Comparison of ENCODE assay signal across 8 mouse cellular contexts in the genomic region with DNA sequence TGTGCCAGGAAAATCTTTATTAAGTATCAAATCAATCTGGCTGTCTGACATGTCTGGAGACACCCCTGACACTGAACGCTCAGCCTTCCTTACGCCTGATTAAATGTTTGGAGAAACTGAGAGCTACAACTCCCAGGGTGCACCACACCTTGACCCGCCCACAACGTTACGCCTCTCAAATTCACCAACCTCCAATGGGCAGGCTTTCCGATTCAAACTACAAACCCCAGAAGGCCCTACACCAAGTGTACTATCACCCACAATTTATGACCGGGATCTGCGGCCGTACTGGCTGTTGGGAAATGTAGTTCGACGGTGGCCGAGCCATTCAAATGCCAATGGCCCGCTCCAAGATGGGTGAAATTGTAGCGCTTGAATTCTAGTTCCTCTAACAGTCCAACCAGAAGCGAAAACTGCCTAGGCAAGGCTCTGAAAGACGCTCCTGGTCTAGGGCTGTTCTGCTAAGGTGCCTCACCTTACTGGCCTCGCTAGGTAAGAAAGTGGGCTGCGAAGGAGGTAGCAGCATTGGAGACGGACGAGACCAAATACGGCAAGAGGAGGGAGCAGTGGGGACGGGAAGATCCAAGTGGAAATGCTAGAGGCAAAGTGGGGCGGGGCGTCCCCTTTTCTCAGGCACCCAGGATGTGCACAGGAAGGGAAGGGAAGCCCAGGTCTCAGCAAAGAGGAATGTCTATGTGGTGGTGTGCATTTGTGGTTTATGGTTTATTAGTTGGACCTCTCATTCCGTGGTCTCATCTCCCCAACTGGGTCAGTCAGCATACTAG. TPM values are rescaled to one million over a fixed set of nuclear protein-coding genes. Genes with fewer than 3 reads are reported as not detected.
DNase-seq lines count a peak whose midpoint lies in the region; ATAC-seq lines count a peak whose summit lies in the region.

A gene (plus strand): TSS at position 305 of the 785 bp plus-strand sequence.

- peak; percentile 100 for ATAC-seq in inflammation-experienced regulatory T-cells, adult 6 months
- ATAC-seq in megakaryocyte-erythroid progenitor cell, adult 5-6 weeks (replicated peaks; ENCODE audit: low FRiP score, low TSS enrichment, poor library complexity, severe bottlenecking): peak; percentile 99

- peak; percentile 95 to 99 for DNase-seq in adrenal gland, adult (ENCODE audit: inconsistent age in 2 of 2, low spot score in 1 of 2)
- peak; percentile 98 for DNase-seq in embryo, embryonic 10.5 days (ENCODE audit: low spot score)
- DNase-seq in gastrocnemius, postnatal 14 days: peak; percentile 90
- DNase-seq in left cerebral cortex, postnatal 10 days (ENCODE audit: extremely low spot score in 1 of 2, low spot score in 2 of 2): peak; percentile 94 to 98
- DNase-seq in right cerebral cortex, postnatal 25 days: peak; percentile 95
- DNase-seq in urinary bladder, postnatal 4 days (ENCODE audit: low spot score in 2 of 2): peak; percentile 88 to 89

- intact Hi-C loops in gastrocnemius, postnatal 14 days (cut with DNase I; ENCODE audit: low total_unique reads): loop anchor here (10.0 kb wide), 1 partner anchor 268 kb away; no protein-coding TSS in a partner anchor
- intact Hi-C loops in left cerebral cortex, postnatal 10 days (cut with DNase I): no loop called here

RNA-seq across cellular contexts. Expression of the gene that starts here (rescaled TPM):
- 10 to 100 TPM; 16.7 TPM for total RNA-seq in gastrocnemius, postnatal 14 days (2021)
- polyA plus RNA-seq in inflammation-experienced regulatory T-cells, adult 6 months (2017; shearing (Covaris generic)): 10 to 100 TPM; 10.4 to 15.7 (median 13.7) TPM
- total RNA-seq in left cerebral cortex, postnatal 10 days (2021): 10 to 100 TPM; 50.3 to 51.2 TPM
- 22.6 and 24.6 TPM in 2 replicates for total RNA-seq in megakaryocyte-erythroid progenitor cell, adult 5-6 weeks (2014; fragmentation: Nextera tagmentation)
- 12.6 and 21.7 TPM in 2 replicates for total RNA-seq in megakaryocyte-erythroid progenitor cell, adult 5-6 weeks (2017)

Comparison
In these comparisons a context has a peak if more than half of its experiments do, and no peak if none do; other contexts are left out.
1. Peak in every context shown above with its lines: DNase-seq and ATAC-seq.